Mouse (Mus musculus): ENCODE data around the gene Rhcg.

The Rhcg gene

GRCm38 (mm10) chr7:79617418-79617817, at the start of gene Rhcg:
TSS of gene Rhcg (minus strand) at chr7:79617657.
- peak; percentile 42 for DNase-seq

GRCm38 (mm10) chr7:79666690-79667089, 49.2 kb upstream of the Rhcg start:
- DNase-seq = no peak

GRCm38 (mm10) chr7:79661253-79661890, 43.9 kb upstream of the Rhcg start:
- no peak for DNase-seq

- DNase-seq = no peak
Observed at GRCm38 (mm10) chr7:79660291-79661150, 43.1 kb upstream of the Rhcg start.

- DNase-seq = peak; percentile 98
Observed at GRCm38 (mm10) chr7:79659578-79660290, 42.3 kb upstream of the Rhcg start, which contains the start of gene Ticrr. TSS of gene Ticrr (plus strand) at chr7:79660196.

- DNase-seq = no peak
Observed at GRCm38 (mm10) chr7:79654586-79654985, 37.1 kb upstream of the Rhcg start.

GRCm38 (mm10) chr7:79654185-79654584, 36.7 kb upstream of the Rhcg start:
- DNase-seq = no peak

- DNase-seq = peak; percentile 56
Observed at GRCm38 (mm10) chr7:79649005-79649404, 31.5 kb upstream of the Rhcg start.

GRCm38 (mm10) chr7:79647233-79647632, 29.8 kb upstream of the Rhcg start:
- DNase-seq = peak; percentile 29

GRCm38 (mm10) chr7:79631773-79632348, 14.4 kb upstream of the Rhcg start:
- peak; percentile 36 for DNase-seq

- DNase-seq = no peak
Observed at GRCm38 (mm10) chr7:79628271-79628913, 10.9 kb upstream of the Rhcg start.

GRCm38 (mm10) chr7:79626170-79626569, 8.7 kb upstream of the Rhcg start:
- no peak for DNase-seq

GRCm38 (mm10) chr7:79623086-79623485, 5.6 kb upstream of the Rhcg start:
- no peak for DNase-seq

GRCm38 (mm10) chr7:79619493-79619892, 2.0 kb upstream of the Rhcg start:
- DNase-seq = no peak

- no peak for DNase-seq
Observed at GRCm38 (mm10) chr7:79615941-79616340, 1.5 kb downstream of the Rhcg start.

GRCm38 (mm10) chr7:79615008-79615407, 2.4 kb downstream of the Rhcg start:
- DNase-seq = no peak

- peak; percentile 26 for DNase-seq
Observed at GRCm38 (mm10) chr7:79613314-79613713, 4.1 kb downstream of the Rhcg start.

- peak; percentile 64 for DNase-seq
Observed at GRCm38 (mm10) chr7:79612783-79613182, 4.7 kb downstream of the Rhcg start.

GRCm38 (mm10) chr7:79611901-79612300, 5.6 kb downstream of the Rhcg start:
- no peak for DNase-seq

- DNase-seq = peak; percentile 39
Observed at GRCm38 (mm10) chr7:79607263-79607921, 10.1 kb downstream of the Rhcg start.

- DNase-seq = no peak
Observed at GRCm38 (mm10) chr7:79606766-79607165, 10.7 kb downstream of the Rhcg start.

- no peak for DNase-seq
Observed at GRCm38 (mm10) chr7:79602006-79602405, 15.5 kb downstream of the Rhcg start.

All from kidney, postnatal 14 days (tissue).